Mouse (Mus musculus) left cerebral cortex, postnatal 36 days (tissue): ENCODE measurements around the gene Dbf4. TPM values are rescaled to one million over a fixed set of nuclear protein-coding genes. Genes with fewer than 3 reads are reported as not detected.

Experiments used
- DNase-seq, 2 experiments: peaks; one replicate each; pipeline ENCODE4 v3.0.0; 2021 to 2022; ENCODE audit warnings: low spot score in 2 of 2, mixed read lengths in 1 of 2
- intact Hi-C: fragments of 180-260 bp; cut with DNase I; formaldehyde crosslinking; loops from one replicate; pipeline ENCODE4 v1.15.1; 2025
- total RNA-seq, 2 experiments: library from RNA; stranded (reverse); gene quantifications; 2 replicates each; pipeline ENCODE4 v1.2.3; 2021

Dbf4 gene
- total RNA-seq, 2 experiments from 2014 or later, result 2.9 to 3.5 TPM

DNA sequence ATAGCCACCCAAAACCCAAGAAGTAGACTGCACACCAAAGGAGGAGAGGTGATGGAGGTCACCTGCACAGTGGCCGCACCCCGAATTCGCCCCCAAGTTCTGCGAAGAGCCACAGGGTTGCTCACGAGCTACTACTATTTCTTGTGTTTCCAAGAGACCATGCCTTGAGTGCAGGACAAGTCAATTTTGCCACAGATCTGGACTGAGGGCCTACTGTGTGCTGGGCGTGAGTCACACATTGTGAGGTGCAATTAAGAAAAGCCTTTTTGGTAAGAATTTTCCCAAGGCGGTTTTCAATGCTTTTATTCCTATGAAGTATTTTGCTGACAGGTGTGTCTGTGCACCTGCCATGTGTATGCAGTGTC is 54.2 kb downstream of the Dbf4 start:
- no peak for DNase-seq
- intact Hi-C loops, result loop anchor here (5.0 kb wide), 2 partner anchors 54 to 206 kb away; partner anchors contain the start of genes Dbf4 and Slc25a40

DNA sequence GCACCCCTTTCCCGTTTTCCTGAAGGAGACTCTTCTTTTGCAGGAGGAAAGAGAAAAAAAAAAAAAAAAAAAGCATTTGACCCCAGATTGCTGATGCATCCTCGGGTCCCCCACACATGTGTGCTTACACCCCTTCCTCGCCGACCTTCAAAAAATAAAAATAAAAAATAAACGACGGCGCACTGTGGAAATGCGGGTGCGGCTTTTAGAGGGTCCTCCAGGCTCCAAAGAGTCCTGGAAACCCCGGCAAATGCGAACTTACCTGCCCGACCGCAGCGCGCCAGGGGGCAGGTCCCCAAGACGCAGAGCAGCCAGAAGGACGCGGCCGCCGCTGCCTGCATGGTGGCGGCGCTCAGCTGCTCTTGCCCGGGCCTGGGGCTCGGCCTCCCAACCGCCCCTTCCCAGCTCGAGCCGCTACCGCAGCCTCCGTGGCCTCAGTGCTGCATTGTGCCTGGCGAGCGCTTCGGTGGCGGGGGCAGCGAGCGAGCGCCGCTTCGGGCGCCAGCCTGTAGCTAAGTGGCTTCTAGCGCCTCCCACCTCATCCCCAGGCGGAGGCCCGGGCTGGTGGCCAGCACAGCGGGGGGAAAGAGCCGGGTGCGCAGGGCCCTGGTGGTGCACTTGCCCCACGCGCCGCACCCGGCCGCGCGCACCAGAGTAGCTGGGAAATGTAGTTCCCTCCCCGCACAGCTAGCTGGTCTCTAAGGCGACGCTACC is 54.7 kb downstream of the Dbf4 start, which contains the start of gene Adam22:
Gene Adam22 (minus strand): TSS at position 547 of the 714 bp plus-strand sequence.
- peak; percentile 91 to 96 for DNase-seq
- intact Hi-C loops, result loop anchor here (5.0 kb wide), 2 partner anchors 55 to 205 kb away; partner anchors contain the start of genes Dbf4 and Slc25a40

DNA sequence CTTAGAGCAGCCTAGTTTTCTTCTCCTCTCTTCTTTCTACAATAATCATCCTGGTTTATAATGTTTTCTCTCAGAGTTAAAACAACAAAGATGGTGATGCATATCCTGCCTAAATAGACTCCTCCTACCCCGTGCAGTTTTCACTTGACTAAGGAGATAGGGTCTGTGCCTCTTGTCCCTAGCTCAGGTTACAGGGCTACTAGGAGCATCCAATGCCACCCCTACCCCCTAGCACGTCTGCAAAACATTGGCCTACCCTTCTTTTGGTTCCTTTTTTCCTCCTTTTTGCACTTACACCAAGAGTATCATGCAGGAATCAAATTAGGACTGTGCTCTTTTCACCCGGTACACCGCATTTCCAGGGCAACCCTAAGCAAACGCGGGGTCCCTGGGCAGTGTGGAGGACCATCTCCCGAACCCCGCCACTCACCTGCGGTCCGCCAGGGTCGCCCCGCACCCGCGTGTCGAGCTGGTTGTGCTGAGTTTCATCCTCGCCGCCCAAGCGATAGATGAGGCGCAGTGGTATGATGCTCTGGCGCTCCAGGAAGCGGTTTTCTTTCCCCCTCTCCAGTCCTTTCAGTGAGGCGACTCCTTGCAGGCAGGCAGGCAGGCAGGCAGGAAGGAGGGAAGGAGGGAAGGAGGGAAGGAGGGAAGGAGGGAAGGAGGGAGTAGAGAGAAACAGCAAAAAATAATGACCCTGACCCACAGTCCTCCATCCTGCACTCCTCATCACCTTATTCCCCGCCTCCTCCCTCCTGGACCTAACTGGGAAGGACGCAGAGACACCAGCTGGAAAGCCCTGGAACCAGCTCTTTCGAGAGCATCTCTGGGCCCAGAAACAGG is 55.5 kb downstream of the Dbf4 start:
- peak; percentile 65 to 67 for DNase-seq
- intact Hi-C loops, result loop anchor here (5.0 kb wide), 2 partner anchors 55 to 205 kb away; partner anchors contain the start of genes Dbf4 and Slc25a40

DNA sequence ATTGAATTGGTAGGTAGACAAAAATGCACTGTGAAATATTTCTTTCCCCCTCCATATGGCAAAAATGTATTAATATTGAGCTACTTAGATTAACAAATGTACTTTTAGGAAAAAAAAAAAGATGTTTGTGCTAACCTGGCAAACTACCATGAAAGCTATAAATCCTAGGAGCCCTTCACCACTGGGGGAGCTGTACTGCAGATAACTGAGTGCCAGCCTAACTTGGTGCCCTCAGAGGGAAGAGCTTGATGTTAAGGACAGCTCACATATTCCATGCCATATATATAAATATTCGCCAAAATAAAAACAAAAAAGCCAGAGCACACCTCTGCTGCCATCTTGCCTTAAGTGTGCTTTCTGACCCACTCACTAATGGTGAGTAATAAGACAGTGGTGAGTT is 60.2 kb downstream of the Dbf4 start:
- intact Hi-C loops, result no loop called here
- no peak for DNase-seq

DNA sequence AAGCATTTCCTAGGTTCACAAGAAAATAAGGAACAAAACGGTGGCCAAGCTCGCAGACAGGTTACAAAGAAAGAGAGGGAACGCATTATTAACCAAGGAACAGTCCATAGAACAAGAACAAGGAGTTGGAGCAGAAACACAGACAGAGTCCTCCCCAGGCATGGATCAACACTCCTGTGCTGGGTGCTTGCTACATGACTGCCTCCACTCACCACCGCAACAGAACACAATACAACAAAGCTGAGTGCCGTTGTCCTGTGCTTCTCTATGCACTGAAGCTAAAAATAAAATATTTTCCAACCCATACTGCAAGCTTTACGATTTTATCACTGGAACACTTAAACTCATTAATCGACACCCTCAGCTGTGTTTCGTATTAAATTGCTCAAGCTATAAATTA is 64.8 kb downstream of the Dbf4 start:
- intact Hi-C loops, result no loop called here
- no peak for DNase-seq

DNA sequence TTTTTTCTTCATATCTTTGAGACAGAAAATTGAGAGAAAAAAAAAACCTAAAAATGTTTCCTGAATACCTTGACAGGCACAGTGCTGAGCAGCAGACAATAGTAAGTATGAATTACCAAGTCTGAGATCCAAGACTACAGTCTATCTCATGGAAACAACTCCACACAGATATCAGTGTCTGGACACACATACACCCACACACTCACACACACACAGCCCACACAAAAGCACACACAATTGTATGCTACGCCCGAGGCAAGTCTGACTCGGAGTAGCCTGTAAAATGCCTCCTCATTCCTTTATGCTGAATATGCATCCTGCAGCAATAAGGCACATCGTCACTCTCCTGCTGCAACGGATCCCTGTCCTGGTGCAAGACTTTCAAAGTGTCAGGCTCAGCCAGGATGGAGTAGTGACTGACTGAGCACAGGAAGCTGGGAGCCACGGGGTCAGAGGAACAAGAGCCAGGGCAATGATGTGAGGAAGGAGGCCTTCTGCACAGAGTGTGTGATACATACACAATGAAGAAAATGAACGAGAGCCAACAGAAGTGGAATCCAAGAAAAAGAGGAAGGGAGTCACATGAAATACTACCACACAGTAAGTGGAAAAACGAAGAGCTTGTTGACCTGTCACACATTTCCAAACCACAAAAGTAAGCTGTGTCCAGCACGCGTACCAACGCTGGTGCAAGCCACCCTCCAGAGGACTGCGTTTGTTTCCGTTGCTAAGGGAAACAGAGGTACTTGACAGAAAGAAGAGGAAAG is 65.4 kb downstream of the Dbf4 start:
- intact Hi-C loops, result no loop called here
- DNase-seq, result no peak

DNA sequence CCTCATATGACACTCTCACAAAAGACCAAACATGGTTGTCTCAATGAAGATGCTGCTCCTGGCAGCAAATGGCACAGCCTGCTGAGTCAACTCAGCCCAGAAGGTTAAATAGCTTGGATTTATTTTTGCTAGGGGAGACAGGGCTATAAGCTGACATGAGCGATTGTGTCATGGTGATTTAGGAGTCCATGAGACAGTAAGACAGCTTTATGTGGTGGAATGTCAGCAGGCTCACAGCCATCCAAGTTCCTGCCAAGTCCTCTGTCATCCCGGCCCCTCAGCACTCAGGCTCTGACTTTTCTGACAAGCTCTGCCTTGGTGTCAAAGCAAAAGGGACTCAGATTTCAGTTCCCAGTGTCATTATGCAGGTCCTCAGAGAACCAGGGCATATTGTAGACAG is 66.2 kb downstream of the Dbf4 start:
- DNase-seq, result no peak
- intact Hi-C loops, result no loop called here

DNA sequence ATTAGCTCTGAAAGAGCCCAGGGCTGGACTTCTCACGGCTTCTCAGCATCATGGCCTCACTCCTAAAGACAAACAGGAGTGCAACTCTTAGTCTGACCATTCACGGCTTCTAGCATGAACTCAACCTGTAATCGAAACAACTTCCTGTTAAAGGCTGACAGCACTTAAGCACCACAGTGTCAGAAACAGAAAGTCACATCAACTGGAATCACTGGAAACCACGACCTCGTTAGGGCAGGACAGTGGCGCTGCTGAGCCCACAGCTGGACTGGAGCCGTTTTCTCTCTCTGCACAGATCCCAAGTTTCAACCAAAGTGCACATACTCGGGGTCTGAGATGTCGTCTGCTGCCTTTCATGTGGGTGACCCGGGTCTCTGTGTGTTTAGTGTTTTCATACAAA is 73.0 kb downstream of the Dbf4 start:
- intact Hi-C loops, result no loop called here

More for the DNA sequence above, 73.0 kb downstream of the Dbf4 start:
- DNase-seq, result no peak

Other genes with a start within 250 kb of the Dbf4 start
- 100 to 1,000 TPM; 200 to 222 TPM for gene Adam22, start 54.6 kb downstream of the Dbf4 start, total RNA-seq
- gene Slc25a40, start 134 bp upstream of the Dbf4 start, total RNA-seq, result 10 to 100 TPM; 10.1 to 15.3 TPM
- gene Rundc3b, start 200.2 kb upstream of the Dbf4 start, total RNA-seq, result 10 to 100 TPM; 32.3 to 33.0 TPM
- gene Abcb1a, start 237.4 kb upstream of the Dbf4 start, total RNA-seq, result 10 to 100 TPM; 19.4 to 21.5 TPM